Mouse (Mus musculus): ENCODE measurements around the gene Usp37.

GRCm38 (mm10) chr1:74392446-74392994, 151.6 kb downstream of the Usp37 start:
- TF ChIP-seq EP300 (IDR thresholded peaks at IDR 0.05; ENCODE audit: low read depth) (0 out of 2 replicates have a peak, but pooled peaks have one; percentile 15), CTCF (IDR thresholded peaks at IDR 0.05; ENCODE audit: low read depth) (no peak)
